Mouse (Mus musculus) embryonic fibroblast, embryonic 13.5 days (primary cell): ENCODE data around the gene Olig3.

Source experiments
- CTCF ChIP-seq: IDR thresholded peaks from 2 replicates; pipeline ENCODE4 v1.5.1; 2011; ENCODE audit warnings: mild to moderate bottlenecking, control low read depth, low read length, moderate library complexity, borderline replicate concordance; ENCODE audit not compliant: insufficient read depth
- POLR2A ChIP-seq: IDR thresholded peaks from 2 replicates; pipeline ENCODE4 v1.6.1; 2011; ENCODE audit warnings: low read depth, mild to moderate bottlenecking, control low read depth, low read length, moderate library complexity

- TF ChIP-seq CTCF (no peak), POLR2A (no peak)
These were observed 27.8 kb downstream of the Olig3 start for GRCm38 (mm10) chr10:19384176-19384575.
